Mouse (Mus musculus): Measurements from ENCODE around the gene Tubgcp2.

GRCm38 (mm10) chr7:139951079-139951478, 85.4 kb downstream of the Tubgcp2 start:
- TF ChIP-seq CTCF (IDR thresholded peaks at IDR 0.05; ENCODE audit: low read depth) (no peak), EP300 (IDR thresholded peaks at IDR 0.05; ENCODE audit: low read depth) (no peak)

All from liver, postnatal 0 days (tissue).